Mouse (Mus musculus): ENCODE results near the gene Kcnma1. TPM values are rescaled to one million over a fixed set of nuclear protein-coding genes. Genes with fewer than 3 reads are reported as not detected.

Gene Kcnma1
- polyA plus RNA-seq, 2 experiments: 5.4 to 8.5 TPM

- Histone ChIP-seq H3K36me3 (ENCODE audit: control insufficient read depth, insufficient read depth, low read length) (no peaks in the 10 kb centered on the region), H3K9ac (ENCODE audit: low read depth, low read length, severe bottlenecking) (no peak overlapping the region), H3K9me3 (ENCODE audit: control insufficient read depth, low read length) (no peaks in the 10 kb centered on the region), H3K27me3 (ENCODE audit: control insufficient read depth, insufficient read depth, low read length) (no peaks in the 10 kb centered on the region), H3K4me1 (ENCODE audit: control insufficient read depth, insufficient read depth, low read length) (peaks cover 22% of the 10 kb centered on the region), H3K4me3 (replicated peaks; ENCODE audit: low read length) (no peak overlapping the region), H3K4me2 (replicated peaks; ENCODE audit: low read depth, low read length, severe bottlenecking) (no peak overlapping the region), H3K27ac (replicated peaks; ENCODE audit: low read depth, low read length) (no peak overlapping the region)
- no peak for TF ChIP-seq POLR2A (IDR thresholded peaks at IDR 0.05; ENCODE audit: borderline replicate concordance, extremely low read depth, insufficient read depth, insufficient read length)
- 31% methylated on average over 11 of the region's 11 CpGs for WGBS
- no peak for DNase-seq (ENCODE audit: low spot score)
- ATAC-seq (ENCODE audit: low FRiP score, low read depth): no peak
These were observed 628.3 kb downstream of the Kcnma1 start for GRCm38 (mm10) chr14:23385776-23386608.

GRCm38 (mm10) chr14:23378351-23379087 lies 635.8 kb downstream of the Kcnma1 start:
- no peak for DNase-seq (ENCODE audit: low spot score)
- no peak for ATAC-seq (ENCODE audit: low FRiP score, low read depth)
- WGBS: 29% methylated on average over 6 of the region's 6 CpGs
- H3K4me1 ChIP-seq (ENCODE audit: control insufficient read depth, insufficient read depth, low read length): peaks cover 6% of the 10 kb centered on the region; the same call in 1 of the 2 replicates
- no peaks in the 10 kb centered on the region for H3K27me3 ChIP-seq (ENCODE audit: control insufficient read depth, insufficient read depth, low read length)
- 0 out of 2 replicates have a peak overlapping the region, but pooled peaks have one; percentile 6 for H3K27ac ChIP-seq (replicated peaks; ENCODE audit: low read depth, low read length)
- H3K4me2 ChIP-seq (replicated peaks; ENCODE audit: low read depth, low read length, severe bottlenecking): no peak overlapping the region
- no peak overlapping the region for H3K9ac ChIP-seq (ENCODE audit: low read depth, low read length, severe bottlenecking)
- H3K36me3 ChIP-seq (ENCODE audit: control insufficient read depth, insufficient read depth, low read length): no peaks in the 10 kb centered on the region
- TF ChIP-seq POLR2A (IDR thresholded peaks at IDR 0.05; ENCODE audit: borderline replicate concordance, extremely low read depth, insufficient read depth, insufficient read length): no peak
- H3K4me3 ChIP-seq (replicated peaks; ENCODE audit: low read length): no peak overlapping the region
- H3K9me3 ChIP-seq (ENCODE audit: control insufficient read depth, low read length): no peaks in the 10 kb centered on the region

DNA sequence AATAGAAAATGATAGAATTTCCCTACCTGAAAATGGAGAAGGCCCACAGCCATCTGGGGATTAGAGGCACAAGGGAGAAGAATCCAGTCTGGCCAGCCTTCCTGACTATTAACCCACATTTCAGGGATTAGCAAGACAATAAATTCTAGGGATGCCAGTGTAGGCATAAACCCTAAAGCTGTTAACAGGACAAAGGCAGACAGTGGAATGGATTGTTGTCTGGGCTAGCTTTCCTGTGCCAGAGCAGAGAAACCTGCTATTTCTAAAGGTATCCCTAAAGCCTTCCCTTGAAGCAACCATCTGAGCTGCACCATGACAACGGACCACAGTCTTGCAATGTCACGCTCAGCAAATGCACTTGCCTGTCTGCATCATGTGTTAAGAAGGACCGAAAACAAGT lies 642.3 kb downstream of the Kcnma1 start:
- Histone ChIP-seq H3K27me3 (ENCODE audit: control insufficient read depth, insufficient read depth, low read length) (no peaks in the 10 kb centered on the region), H3K9ac (ENCODE audit: low read depth, low read length, severe bottlenecking) (no peak overlapping the region), H3K36me3 (ENCODE audit: control insufficient read depth, insufficient read depth, low read length) (no peaks in the 10 kb centered on the region), H3K27ac (replicated peaks; ENCODE audit: low read depth, low read length) (no peak overlapping the region), H3K4me3 (replicated peaks; ENCODE audit: low read length) (no peak overlapping the region), H3K4me1 (ENCODE audit: control insufficient read depth, insufficient read depth, low read length) (peaks cover 2% of the 10 kb centered on the region; the same call in 1 of the 2 replicates), H3K4me2 (replicated peaks; ENCODE audit: low read depth, low read length, severe bottlenecking) (no peak overlapping the region), H3K9me3 (ENCODE audit: control insufficient read depth, low read length) (no peaks in the 10 kb centered on the region)
- no peak for DNase-seq (ENCODE audit: low spot score)
- TF ChIP-seq POLR2A (IDR thresholded peaks at IDR 0.05; ENCODE audit: borderline replicate concordance, extremely low read depth, insufficient read depth, insufficient read length): no peak
- no peak for ATAC-seq (ENCODE audit: low FRiP score, low read depth)
- 50% methylated on average over 3 of the region's 3 CpGs for WGBS

DNA sequence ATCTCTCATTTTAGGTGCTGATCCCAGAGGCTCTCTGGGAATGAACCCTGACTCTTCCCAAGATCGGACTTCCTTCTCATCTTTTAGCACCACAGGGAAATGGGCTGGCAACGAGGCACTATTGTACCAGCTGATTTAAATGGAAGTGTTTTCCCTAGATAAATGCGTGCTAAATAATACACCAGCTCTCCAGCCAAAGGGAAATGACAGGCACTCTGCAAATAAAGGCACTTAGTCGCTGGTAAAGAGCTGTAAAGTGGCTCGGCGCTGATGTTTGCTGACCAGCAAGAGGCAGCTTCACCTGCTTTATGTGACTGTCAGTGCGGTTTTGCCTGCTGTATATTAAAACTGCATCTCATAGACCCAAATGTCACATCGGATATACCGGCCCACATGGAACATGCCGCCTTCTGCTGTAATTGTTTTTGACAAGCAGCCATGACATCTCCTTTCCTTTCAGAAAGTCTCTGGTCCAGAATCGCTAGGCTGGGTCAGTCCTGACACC lies 653.7 kb downstream of the Kcnma1 start:
- Histone ChIP-seq H3K27me3 (ENCODE audit: control insufficient read depth, insufficient read depth, low read length) (no peaks in the 10 kb centered on the region), H3K4me2 (replicated peaks; ENCODE audit: low read depth, low read length, severe bottlenecking) (no peak overlapping the region), H3K36me3 (ENCODE audit: control insufficient read depth, insufficient read depth, low read length) (no peaks in the 10 kb centered on the region), H3K4me1 (ENCODE audit: control insufficient read depth, insufficient read depth, low read length) (peaks cover 9% of the 10 kb centered on the region), H3K9me3 (ENCODE audit: control insufficient read depth, low read length) (no peaks in the 10 kb centered on the region), H3K9ac (ENCODE audit: low read depth, low read length, severe bottlenecking) (no peak overlapping the region), H3K27ac (replicated peaks; ENCODE audit: low read depth, low read length) (no peak overlapping the region), H3K4me3 (replicated peaks; ENCODE audit: low read length) (no peak overlapping the region)
- no peak for TF ChIP-seq POLR2A (IDR thresholded peaks at IDR 0.05; ENCODE audit: borderline replicate concordance, extremely low read depth, insufficient read depth, insufficient read length)
- DNase-seq (ENCODE audit: low spot score): no peak
- WGBS: 67% methylated on average over 11 of the region's 11 CpGs
- ATAC-seq (ENCODE audit: low FRiP score, low read depth): no peak

DNA sequence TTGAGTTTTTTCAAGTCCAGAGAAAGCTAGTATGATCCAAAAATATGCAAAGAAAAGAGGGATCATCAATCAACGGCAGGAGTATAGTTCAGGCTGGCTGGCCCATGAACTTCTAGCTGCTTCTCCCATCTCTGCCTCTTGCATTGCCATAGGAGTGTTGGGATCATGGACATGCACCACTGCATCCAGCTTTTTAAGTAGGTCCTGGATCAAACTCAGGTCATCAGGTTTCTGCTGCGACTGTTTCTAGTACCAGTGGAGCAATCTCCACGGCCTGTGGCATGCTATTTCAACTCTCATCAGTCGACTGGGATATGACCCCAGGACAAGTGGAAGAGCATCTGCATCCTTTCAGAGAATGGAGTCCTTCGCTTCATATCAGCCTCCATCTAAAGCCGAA lies 655.5 kb downstream of the Kcnma1 start:
- Histone ChIP-seq H3K4me3 (replicated peaks; ENCODE audit: low read length) (no peak overlapping the region), H3K4me2 (replicated peaks; ENCODE audit: low read depth, low read length, severe bottlenecking) (no peak overlapping the region), H3K27me3 (ENCODE audit: control insufficient read depth, insufficient read depth, low read length) (no peaks in the 10 kb centered on the region), H3K27ac (replicated peaks; ENCODE audit: low read depth, low read length) (no peak overlapping the region), H3K9me3 (ENCODE audit: control insufficient read depth, low read length) (no peaks in the 10 kb centered on the region), H3K9ac (ENCODE audit: low read depth, low read length, severe bottlenecking) (no peak overlapping the region), H3K4me1 (ENCODE audit: control insufficient read depth, insufficient read depth, low read length) (peaks cover 9% of the 10 kb centered on the region), H3K36me3 (ENCODE audit: control insufficient read depth, insufficient read depth, low read length) (no peaks in the 10 kb centered on the region)
- WGBS: 98% methylated on average over 6 of the region's 6 CpGs
- no peak for TF ChIP-seq POLR2A (IDR thresholded peaks at IDR 0.05; ENCODE audit: borderline replicate concordance, extremely low read depth, insufficient read depth, insufficient read length)
- ATAC-seq (ENCODE audit: low FRiP score, low read depth): no peak
- DNase-seq (ENCODE audit: low spot score): no peak

Data from limb, embryonic 14.5 days (tissue).